Mouse (Mus musculus) spleen, adult 2 months (tissue): ENCODE results near the gene Prkn. TPM values are rescaled to one million over a fixed set of nuclear protein-coding genes. Genes with fewer than 3 reads are reported as not detected.

Experiments
- DNase-seq, 2 experiments: peaks; one replicate each; pipeline versions ENCODE4 v3.0.0 to v3.0.0-alpha.2; 2012 to 2021; ENCODE audit warnings: low spot score in 2 of 2, low read depth in 1 of 2
- H3K27ac ChIP-seq: fragments of 200-500 bp; 2 replicates; pipeline ENCODE4 v1.5.1; 2012; ENCODE audit warnings: low read length, inconsistent platforms; ENCODE audit not compliant: insufficient read depth
- H3K27me3 ChIP-seq: fragments of 200-500 bp; 2 replicates; pipeline ENCODE4 v1.6.1; 2012; ENCODE audit warnings: mild to moderate bottlenecking, moderate library complexity, low read length, inconsistent platforms; ENCODE audit not compliant: control insufficient read depth, insufficient read depth
- H3K36me3 ChIP-seq: fragments of 200-500 bp; 2 replicates; pipeline ENCODE4 v1.6.1; 2012; ENCODE audit warnings: mild to moderate bottlenecking, low read length, inconsistent platforms; ENCODE audit not compliant: control insufficient read depth, insufficient read depth
- H3K4me1 ChIP-seq: fragments of 200-500 bp; 2 replicates; pipeline ENCODE4 v1.6.1; 2011; ENCODE audit warnings: inconsistent platforms; ENCODE audit not compliant: control insufficient read depth, insufficient read depth, insufficient read length
- H3K4me3 ChIP-seq: fragments of 200-500 bp; 2 replicates; pipeline ENCODE4 v1.5.1; 2011; ENCODE audit warnings: mild to moderate bottlenecking, inconsistent platforms; ENCODE audit not compliant: insufficient read depth, insufficient read length; ENCODE audit errors: extremely low read depth
- CTCF ChIP-seq: fragments of 200-500 bp; IDR thresholded peaks from 2 replicates; pipeline ENCODE4 v1.5.1; 2011; ENCODE audit warnings: mild to moderate bottlenecking, inconsistent platforms; ENCODE audit not compliant: insufficient read depth, insufficient read length, insufficient replicate concordance; ENCODE audit errors: extremely low read depth
- POLR2A ChIP-seq: fragments of 200-500 bp; IDR thresholded peaks from 2 replicates; pipeline ENCODE4 v1.6.1; 2011; ENCODE audit warnings: low read depth, low read length, inconsistent platforms
- WGBS: fragments of 180-500 bp; shearing (Covaris S2); methylation state at CpG from one replicate; pipeline ENCODE4 v1.1.7; 2018; 5-methylcytosine and 5-hydroxymethylcytosine counted together
- polyA plus RNA-seq: library from polyadenylated mRNA; depleted of rRNA; stranded (reverse); fragments of >200 nt; gene quantifications from 2 replicates; pipeline ENCODE4 v1.2.3, GENCODE M21; 2012

Prkn gene
- polyA plus RNA-seq, 1 experiment = 0.72 TPM

DNA sequence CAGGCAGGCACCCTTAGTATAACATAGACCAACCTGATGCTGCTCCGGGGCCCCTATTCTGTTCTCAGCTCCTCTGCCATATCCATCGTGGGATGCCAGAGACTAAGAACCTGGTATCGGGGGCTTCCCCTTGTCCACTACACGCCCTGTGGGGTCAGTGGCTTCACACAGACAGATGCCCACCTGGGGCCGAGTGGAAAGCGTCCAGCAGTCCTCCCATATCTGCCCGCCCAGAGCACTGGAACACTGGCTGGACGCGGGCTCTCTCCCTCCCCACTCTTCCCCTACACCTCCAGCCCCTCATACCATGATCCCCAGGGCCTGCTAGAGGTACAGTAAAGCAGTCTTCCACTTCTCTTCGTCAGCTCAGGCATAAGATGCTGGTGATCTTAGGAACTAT is 277.3 kb downstream of the Prkn start:
- H3K27ac ChIP-seq = no peak overlapping the region
- 86% methylated on average over 10 of the region's 10 CpGs for WGBS
- H3K4me3 ChIP-seq = no peak overlapping the region
- no peak for DNase-seq
- no peaks in the 10 kb centered on the region for H3K36me3 ChIP-seq
- no peaks in the 10 kb centered on the region for H3K4me1 ChIP-seq
- H3K27me3 ChIP-seq = no peaks in the 10 kb centered on the region
- TF ChIP-seq POLR2A = no peak
- TF ChIP-seq CTCF = no peak

DNA sequence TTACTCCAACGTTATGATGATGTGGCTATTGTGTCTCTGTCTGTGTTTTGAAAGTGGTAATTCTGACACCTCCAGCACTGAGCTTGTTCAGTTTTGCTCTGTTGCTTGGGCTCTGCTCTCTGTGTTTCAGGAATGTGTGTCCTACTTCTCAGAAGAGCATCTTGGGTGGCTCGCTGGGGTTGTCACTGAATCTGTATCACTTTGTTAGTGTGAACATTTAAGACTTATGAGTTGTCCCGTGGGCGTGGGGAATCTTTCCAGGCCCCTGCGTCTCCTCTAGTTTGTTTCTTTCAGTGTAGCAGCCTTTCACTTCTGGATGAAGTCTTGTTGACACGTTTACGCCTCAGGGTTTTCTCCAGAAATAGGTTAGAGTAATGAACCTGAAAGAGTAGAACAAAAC is 283.9 kb downstream of the Prkn start:
- no peaks in the 10 kb centered on the region for H3K36me3 ChIP-seq
- H3K27ac ChIP-seq = no peak overlapping the region
- TF ChIP-seq CTCF (no peak), POLR2A (no peak)
- no peaks in the 10 kb centered on the region for H3K27me3 ChIP-seq
- H3K4me3 ChIP-seq = no peak overlapping the region
- 85% methylated on average over 7 of the region's 7 CpGs for WGBS
- no peak for DNase-seq
- no peaks in the 10 kb centered on the region for H3K4me1 ChIP-seq

DNA sequence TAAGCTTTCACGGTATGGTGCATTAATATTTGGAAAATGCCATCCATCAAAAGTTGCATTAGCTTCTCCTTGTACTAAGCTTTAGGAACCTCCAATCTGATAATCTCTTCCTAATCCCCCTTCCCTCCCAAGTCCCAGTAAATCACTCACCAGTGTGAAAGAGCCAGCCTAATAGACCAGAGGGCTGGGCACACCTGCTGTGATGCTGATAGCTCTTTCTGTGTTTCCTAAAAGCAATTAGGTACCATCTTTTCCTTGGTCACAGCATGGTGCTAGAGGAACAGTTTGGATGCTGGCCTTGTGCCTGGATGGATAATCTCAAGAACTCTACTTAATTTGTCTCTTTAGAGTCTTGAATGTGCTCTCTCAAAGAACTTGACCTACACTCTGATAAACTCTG is 287.0 kb downstream of the Prkn start:
- Histone ChIP-seq H3K4me3 (no peak overlapping the region), H3K4me1 (no peaks in the 10 kb centered on the region), H3K36me3 (no peaks in the 10 kb centered on the region), H3K27ac (no peak overlapping the region), H3K27me3 (no peaks in the 10 kb centered on the region)
- no peak for DNase-seq
- no peak for TF ChIP-seq POLR2A
- no peak for TF ChIP-seq CTCF
- whole genome bisulfite sequencing = 76% methylated on average over 1 of the region's 1 CpGs

DNA sequence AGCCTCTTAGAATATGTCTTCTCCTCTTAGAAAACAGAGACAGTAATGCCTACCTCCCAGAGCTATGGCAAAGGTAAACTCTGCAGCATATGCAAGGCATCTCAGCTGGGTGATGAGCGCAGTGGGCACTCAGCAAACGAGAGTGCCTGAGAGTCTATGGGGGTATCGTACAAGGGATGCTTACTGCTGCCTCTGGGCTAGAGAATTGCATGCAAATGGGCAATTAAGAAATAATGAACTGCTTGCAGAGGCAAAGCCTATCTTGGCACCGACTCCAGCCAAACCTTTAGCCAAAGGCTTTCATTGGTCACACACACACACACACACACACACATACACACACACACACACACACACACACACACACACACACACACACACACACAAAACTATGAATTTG is 290.7 kb downstream of the Prkn start:
- Histone ChIP-seq H3K36me3 (no peaks in the 10 kb centered on the region), H3K4me3 (no peak overlapping the region), H3K27ac (no peak overlapping the region), H3K4me1 (no peaks in the 10 kb centered on the region), H3K27me3 (no peaks in the 10 kb centered on the region)
- 85% methylated on average over 4 of the region's 4 CpGs for WGBS
- TF ChIP-seq POLR2A (no peak), CTCF (no peak)
- no peak for DNase-seq

DNA sequence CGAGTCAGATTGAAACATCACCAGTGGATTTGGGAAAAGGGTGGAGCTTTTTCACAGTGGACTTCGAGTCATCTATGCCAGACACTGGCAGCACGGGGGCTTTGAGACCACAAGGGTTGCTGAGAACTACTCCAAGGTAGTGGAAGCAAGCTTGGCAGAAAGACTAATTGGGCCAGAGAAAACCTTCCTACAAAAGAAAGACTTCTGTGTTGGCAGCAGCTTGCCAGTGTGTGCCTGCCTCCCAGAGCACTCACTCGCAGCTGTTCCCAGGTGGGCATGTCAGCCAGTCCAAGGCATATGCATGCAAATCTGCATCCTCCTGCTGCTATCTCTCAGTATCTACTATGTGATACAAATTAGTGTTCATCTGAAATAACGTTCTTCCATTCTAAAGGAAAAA is 302.1 kb downstream of the Prkn start:
- WGBS = 85% methylated on average over 5 of the region's 5 CpGs
- TF ChIP-seq POLR2A = no peak
- TF ChIP-seq CTCF = no peak
- H3K4me3 ChIP-seq = no peak overlapping the region
- H3K4me1 ChIP-seq = no peaks in the 10 kb centered on the region
- no peak overlapping the region for H3K27ac ChIP-seq
- no peaks in the 10 kb centered on the region for H3K36me3 ChIP-seq
- H3K27me3 ChIP-seq = no peaks in the 10 kb centered on the region
- DNase-seq = no peak

DNA sequence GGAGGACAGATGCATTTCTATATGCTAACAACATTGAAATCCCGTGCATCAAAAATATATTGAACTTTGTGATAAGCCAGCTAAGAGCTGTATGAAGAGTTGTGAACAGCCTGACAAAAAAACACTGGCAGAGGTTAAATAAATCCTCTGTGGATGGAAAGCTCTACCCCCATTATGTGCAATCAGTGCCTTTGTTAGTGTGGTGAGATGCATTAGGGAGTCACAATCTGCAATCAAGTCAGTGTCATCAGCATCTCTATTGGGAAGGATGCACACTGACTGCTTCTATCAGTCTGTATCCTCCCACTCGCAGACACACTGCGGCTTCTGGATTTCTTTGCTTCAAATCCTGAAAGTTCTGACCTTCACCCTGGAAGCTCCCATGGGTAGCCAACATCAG is 315.9 kb downstream of the Prkn start:
- no peak for TF ChIP-seq POLR2A
- TF ChIP-seq CTCF = no peak
- no peak for DNase-seq
- Histone ChIP-seq H3K36me3 (no peaks in the 10 kb centered on the region), H3K27me3 (no peaks in the 10 kb centered on the region), H3K4me1 (no peaks in the 10 kb centered on the region), H3K27ac (no peak overlapping the region), H3K4me3 (no peak overlapping the region)
- 88% methylated on average over 3 of the region's 3 CpGs for WGBS

DNA sequence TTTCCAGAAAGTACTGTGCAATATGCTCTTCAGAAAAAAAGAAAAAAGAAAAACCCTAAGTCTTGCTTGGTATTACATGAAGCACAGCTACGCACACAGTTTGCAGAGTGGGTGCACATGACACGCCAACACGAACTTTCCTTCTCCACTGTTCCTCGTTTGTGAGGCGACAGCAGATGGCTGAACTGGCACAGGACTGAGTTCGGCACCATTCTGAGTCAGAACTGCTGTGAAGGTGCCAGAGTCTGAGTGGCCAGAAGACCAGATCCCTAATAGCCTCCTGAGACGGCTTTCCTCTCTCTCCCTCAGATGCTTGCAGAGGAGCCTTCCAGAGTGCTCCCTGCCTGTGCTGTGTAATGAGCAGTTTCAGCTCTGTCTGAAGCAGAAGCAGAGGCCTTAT is 317.4 kb downstream of the Prkn start:
- no peaks in the 10 kb centered on the region for H3K36me3 ChIP-seq
- DNase-seq = no peak
- TF ChIP-seq POLR2A (no peak), CTCF (no peak)
- H3K27me3 ChIP-seq = no peaks in the 10 kb centered on the region
- H3K4me1 ChIP-seq = no peaks in the 10 kb centered on the region
- WGBS = 74% methylated on average over 7 of the region's 7 CpGs
- H3K4me3 ChIP-seq = no peak overlapping the region
- H3K27ac ChIP-seq = no peak overlapping the region
